Mouse (Mus musculus): Measurements from ENCODE around the gene Rras2. TPM values are rescaled to one million over a fixed set of nuclear protein-coding genes. Genes with fewer than 3 reads are reported as not detected.

Rras2 gene
- polyA plus RNA-seq, 1 experiment from 2014 or later = 57.5 TPM

DNA sequence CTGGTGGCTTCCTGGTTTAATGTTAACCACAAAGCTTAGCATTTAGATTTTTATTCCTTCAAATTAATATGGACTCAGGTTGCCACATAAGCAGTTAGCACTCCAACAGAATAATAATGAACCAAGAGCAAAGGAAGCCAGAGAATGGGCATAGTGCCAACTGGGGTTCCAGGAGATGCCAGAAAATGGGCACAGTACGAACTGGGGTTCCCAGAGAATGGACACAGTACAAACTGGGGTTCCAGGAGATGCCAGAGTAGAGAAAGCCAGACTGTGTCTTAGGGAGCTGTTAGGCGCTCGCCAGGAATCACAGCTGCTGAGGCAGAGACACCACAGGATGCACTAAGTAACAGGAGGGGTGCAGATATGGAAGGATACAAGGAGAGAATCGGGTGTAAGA, 80.3 kb downstream of the Rras2 start:
- 88% methylated on average over 4 of the region's 4 CpGs for WGBS
- no peaks in the 10 kb centered on the region for H3K9me3 ChIP-seq
- no peaks in the 10 kb centered on the region for H3K27me3 ChIP-seq (ENCODE audit: insufficient read depth, poor library complexity, severe bottlenecking)
- no peak overlapping the region for H3K27ac ChIP-seq
- peaks cover 10% of the 10 kb centered on the region for H3K4me1 ChIP-seq
- H3K4me3 ChIP-seq = no peak overlapping the region
- no peak for DNase-seq (ENCODE audit: low spot score)
- H3K36me3 ChIP-seq = peaks cover 66% of the 10 kb centered on the region

DNA sequence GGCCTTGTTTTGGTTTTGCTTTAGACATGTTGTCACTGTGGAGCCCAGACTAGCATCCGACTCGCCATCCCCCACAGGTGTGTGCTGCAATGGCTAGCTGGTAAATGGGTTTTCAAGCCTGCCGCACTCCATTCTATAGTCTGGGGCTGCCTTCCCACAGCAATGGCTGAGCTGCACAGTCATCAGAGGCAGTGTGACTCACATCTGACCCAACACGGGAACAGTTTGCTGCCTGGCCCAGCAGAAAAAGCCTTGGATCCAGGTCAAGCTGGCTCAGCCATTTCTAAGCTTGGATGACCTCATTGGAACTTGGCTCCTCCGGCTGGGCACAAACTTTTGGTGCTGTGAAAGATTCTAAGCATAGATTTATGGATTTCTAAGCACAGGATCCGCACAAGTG, 88.0 kb downstream of the Rras2 start:
- Histone ChIP-seq H3K9me3 (no peaks in the 10 kb centered on the region), H3K4me3 (no peak overlapping the region), H3K27ac (no peak overlapping the region), H3K27me3 (ENCODE audit: insufficient read depth, poor library complexity, severe bottlenecking) (no peaks in the 10 kb centered on the region), H3K36me3 (peaks cover 48% of the 10 kb centered on the region), H3K4me1 (no peaks in the 10 kb centered on the region)
- 83% methylated on average over 6 of the region's 6 CpGs for WGBS
- DNase-seq (ENCODE audit: low spot score) = no peak

DNA sequence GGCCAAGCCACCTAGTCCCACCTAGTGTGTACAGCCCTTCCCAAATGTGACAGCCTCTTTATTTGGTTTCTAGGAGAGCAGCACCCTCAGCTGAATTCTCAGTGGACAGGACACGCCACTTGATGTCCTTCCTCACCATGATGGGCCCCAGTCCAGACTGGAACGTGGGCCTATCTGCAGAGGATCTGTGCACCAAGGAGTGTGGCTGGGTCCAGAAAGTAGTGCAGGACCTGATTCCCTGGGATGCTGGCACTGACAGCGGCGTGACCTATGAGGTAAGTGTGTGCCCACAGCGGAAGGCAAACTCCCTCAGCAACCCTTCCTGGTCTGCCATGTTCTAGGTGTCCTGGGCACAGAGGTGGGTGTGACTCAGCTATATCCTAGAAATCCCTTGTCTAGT, 88.8 kb downstream of the Rras2 start:
- Histone ChIP-seq H3K4me1 (no peaks in the 10 kb centered on the region), H3K36me3 (peaks cover 44% of the 10 kb centered on the region), H3K27ac (no peak overlapping the region), H3K27me3 (ENCODE audit: insufficient read depth, poor library complexity, severe bottlenecking) (no peaks in the 10 kb centered on the region), H3K9me3 (no peaks in the 10 kb centered on the region), H3K4me3 (no peak overlapping the region)
- WGBS = 91% methylated on average over 5 of the region's 5 CpGs
- no peak for DNase-seq (ENCODE audit: low spot score)

DNA sequence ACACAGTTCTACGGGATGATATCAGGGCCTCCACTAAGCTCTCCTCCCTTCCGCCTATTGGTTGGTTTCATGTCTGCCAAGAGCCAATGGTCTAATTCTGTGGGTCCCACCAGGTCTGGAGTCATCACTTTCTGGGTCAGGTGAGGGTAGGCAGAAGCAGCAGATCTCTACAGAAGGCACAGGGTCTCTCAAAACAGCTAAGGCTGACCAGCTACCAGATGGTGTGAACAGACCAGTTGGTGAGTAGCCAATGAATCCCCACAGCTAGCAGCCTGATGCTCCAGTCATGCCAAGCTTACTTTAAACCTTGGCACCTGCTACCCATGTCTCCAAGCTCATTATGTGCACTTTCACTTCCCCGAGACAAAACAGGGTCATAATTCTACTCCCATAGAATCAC, 90.2 kb downstream of the Rras2 start:
- DNase-seq (ENCODE audit: low spot score) = no peak
- no peaks in the 10 kb centered on the region for H3K4me1 ChIP-seq
- peaks cover 31% of the 10 kb centered on the region for H3K36me3 ChIP-seq
- H3K27ac ChIP-seq = no peak overlapping the region
- H3K4me3 ChIP-seq = no peak overlapping the region
- H3K27me3 ChIP-seq (ENCODE audit: insufficient read depth, poor library complexity, severe bottlenecking) = no peaks in the 10 kb centered on the region
- WGBS = 89% methylated on average over 3 of the region's 3 CpGs
- no peaks in the 10 kb centered on the region for H3K9me3 ChIP-seq

GRCm38 (mm10) chr7:114026923-114027322, 90.7 kb downstream of the Rras2 start:
- Histone ChIP-seq H3K4me3 (no peak overlapping the region), H3K36me3 (peaks cover 26% of the 10 kb centered on the region; the same call in 1 of the 2 replicates), H3K27me3 (ENCODE audit: insufficient read depth, poor library complexity, severe bottlenecking) (no peaks in the 10 kb centered on the region), H3K4me1 (no peaks in the 10 kb centered on the region), H3K9me3 (no peaks in the 10 kb centered on the region), H3K27ac (no peak overlapping the region)
- WGBS = 82% methylated on average over 8 of the region's 8 CpGs
- DNase-seq (ENCODE audit: low spot score) = no peak

- Histone ChIP-seq H3K36me3 (peaks cover 8% of the 10 kb centered on the region; the same call in 1 of the 2 replicates), H3K9me3 (no peaks in the 10 kb centered on the region), H3K4me3 (peak overlapping the region; percentile 61), H3K27me3 (ENCODE audit: insufficient read depth, poor library complexity, severe bottlenecking) (no peaks in the 10 kb centered on the region), H3K27ac (peak overlapping the region; percentile 69; the same call in 1 of the 2 replicates), H3K4me1 (peaks cover 4% of the 10 kb centered on the region; the same call in 1 of the 2 replicates)
- peak; percentile 79 for DNase-seq (ENCODE audit: low spot score)
- WGBS = 2% methylated on average over 11 of the region's 11 CpGs
These were observed 96.9 kb downstream of the Rras2 start for GRCm38 (mm10) chr7:114020704-114021093.

- H3K36me3 ChIP-seq = peaks cover 5% of the 10 kb centered on the region; the same call in 1 of the 2 replicates
These were observed 97.4 kb downstream of the Rras2 start for GRCm38 (mm10) chr7:114020057-114020703.

GRCm38 (mm10) chr7:114018861-114019260, 98.7 kb downstream of the Rras2 start:
- H3K27ac ChIP-seq = no peak overlapping the region
- no peaks in the 10 kb centered on the region for H3K27me3 ChIP-seq (ENCODE audit: insufficient read depth, poor library complexity, severe bottlenecking)
- peaks cover under 1% of the 10 kb centered on the region; the same call in 1 of the 2 replicates for H3K36me3 ChIP-seq
- no peaks in the 10 kb centered on the region for H3K9me3 ChIP-seq
- H3K4me1 ChIP-seq = peaks cover 11% of the 10 kb centered on the region; the same call in 1 of the 2 replicates
- H3K4me3 ChIP-seq = no peak overlapping the region
- 82% methylated on average over 3 of the region's 3 CpGs for WGBS
- DNase-seq (ENCODE audit: low spot score) = no peak

More at GRCm38 (mm10) chr7:114020057-114020703, 97.4 kb downstream of the Rras2 start:
- Histone ChIP-seq H3K27me3 (ENCODE audit: insufficient read depth, poor library complexity, severe bottlenecking) (no peaks in the 10 kb centered on the region), H3K4me3 (peak overlapping the region; percentile 61), H3K9me3 (no peaks in the 10 kb centered on the region), H3K4me1 (peaks cover 10% of the 10 kb centered on the region; the same call in 1 of the 2 replicates), H3K27ac (peak overlapping the region; percentile 69; the same call in 1 of the 2 replicates)
- no peak for DNase-seq (ENCODE audit: low spot score)
- 9% methylated on average over 11 of the region's 11 CpGs for WGBS

DNA sequence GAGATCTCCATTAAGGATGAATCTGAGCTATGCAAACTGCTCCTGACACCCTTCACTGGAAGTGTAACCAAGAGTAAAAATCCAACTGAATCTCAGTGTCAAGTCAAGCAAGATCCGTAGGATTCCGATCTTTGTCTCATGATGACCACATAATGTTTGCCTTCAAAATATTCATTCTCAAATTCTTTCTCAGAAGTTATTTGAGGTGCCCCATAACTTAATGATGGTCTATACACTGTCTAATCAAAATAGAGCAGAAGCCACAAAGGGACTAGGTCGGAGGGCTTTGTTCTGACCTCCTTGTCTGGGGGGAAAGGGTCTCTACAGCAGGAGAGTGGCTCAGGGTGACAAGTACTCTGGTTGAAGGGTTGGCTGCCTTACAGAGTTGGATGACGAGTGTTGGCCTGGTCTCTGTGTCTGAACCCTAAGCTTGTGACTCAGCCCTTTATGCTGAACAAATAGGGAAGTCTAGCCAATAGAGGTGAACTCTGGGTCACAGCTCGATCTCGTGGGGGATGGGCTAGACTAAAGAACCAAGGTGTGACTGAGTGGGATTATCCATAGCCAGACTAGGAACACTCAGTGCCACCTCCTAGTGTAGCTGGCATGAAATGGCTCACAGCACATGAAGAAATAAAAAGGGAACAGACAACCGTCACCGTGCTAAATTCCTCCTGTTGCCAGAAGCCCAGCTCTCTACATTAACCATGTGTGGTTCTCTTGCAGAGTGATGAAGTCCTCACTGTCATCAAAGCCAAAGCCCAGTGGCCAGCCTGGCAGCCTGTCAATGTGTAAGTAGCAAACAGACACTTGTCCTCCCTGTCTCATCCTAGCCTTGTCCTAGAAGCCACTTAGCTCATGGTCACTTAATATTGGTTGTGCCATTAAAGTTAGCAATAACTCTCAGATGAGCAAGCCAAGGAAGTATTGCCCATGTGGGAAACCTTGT, 101.3 kb downstream of the Rras2 start:
- H3K36me3 ChIP-seq = no peaks in the 10 kb centered on the region
- DNase-seq (ENCODE audit: low spot score) = no peak
- WGBS = 73% methylated on average over 8 of the region's 8 CpGs
- no peaks in the 10 kb centered on the region for H3K9me3 ChIP-seq
- H3K4me1 ChIP-seq = peaks cover 11% of the 10 kb centered on the region; the same call in 1 of the 2 replicates
- no peak overlapping the region for H3K27ac ChIP-seq
- H3K4me3 ChIP-seq = no peak overlapping the region
- H3K27me3 ChIP-seq (ENCODE audit: insufficient read depth, poor library complexity, severe bottlenecking) = no peaks in the 10 kb centered on the region

DNA sequence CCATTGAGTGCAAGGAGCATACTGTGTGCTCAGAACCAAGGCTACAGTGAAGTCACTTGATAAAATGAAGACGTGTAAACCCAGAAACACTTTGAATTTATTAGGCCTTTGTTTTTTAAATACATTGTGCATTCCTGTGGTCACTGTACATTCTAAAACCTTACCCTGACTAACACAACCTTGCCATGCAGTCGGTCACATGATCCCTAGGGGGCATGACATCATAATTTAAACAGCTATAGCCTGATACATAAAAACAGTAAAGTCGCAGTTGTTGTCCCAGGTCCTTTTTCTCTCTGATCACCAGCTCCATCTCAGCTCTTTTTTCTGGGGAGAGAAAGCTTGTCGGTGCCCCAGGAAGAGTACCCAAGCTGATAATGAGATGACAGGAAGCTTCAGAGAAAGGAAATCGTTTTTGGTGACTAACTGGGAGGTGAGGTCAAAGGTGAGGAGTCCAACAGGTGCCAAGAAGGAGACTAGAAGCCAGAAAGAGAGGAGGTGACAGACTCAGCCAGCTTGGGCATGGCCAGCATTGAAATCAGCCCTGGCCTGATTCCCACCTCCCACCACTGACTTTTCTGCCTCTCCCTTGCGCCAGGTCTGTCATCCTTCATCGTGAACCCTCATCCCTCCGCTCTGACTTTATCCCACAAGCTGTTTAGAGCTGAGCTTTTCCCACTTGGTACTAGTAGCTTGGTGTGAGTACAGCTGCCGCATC, 105.7 kb downstream of the Rras2 start:
- Histone ChIP-seq H3K27ac (no peak overlapping the region), H3K4me3 (no peak overlapping the region), H3K4me1 (peaks cover 8% of the 10 kb centered on the region; the same call in 1 of the 2 replicates), H3K9me3 (no peaks in the 10 kb centered on the region), H3K27me3 (ENCODE audit: insufficient read depth, poor library complexity, severe bottlenecking) (no peaks in the 10 kb centered on the region), H3K36me3 (0 out of 2 replicates have a peak, but pooled peaks cover 3% of the 10 kb centered on the region)
- WGBS = 58% methylated on average over 9 of the region's 9 CpGs
- no peak for DNase-seq (ENCODE audit: low spot score)

DNA sequence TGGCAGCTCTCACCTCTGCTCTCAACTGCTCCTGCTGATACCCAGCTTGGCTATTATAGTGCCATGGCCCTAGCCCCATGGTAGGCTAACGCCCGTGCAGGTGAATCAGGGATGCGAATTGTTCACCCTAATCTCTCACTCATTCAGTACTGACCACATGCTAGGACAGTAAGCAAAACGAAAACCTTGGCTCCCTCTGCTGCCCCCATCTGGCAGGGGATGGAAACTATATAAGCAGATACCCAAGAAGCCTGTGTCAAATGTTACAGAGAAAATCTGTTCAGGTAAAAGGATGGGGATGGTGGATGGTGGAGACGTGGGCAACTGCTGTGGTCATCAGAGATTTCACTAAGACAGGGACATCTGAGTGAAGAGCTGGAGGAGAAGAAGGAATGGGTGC, 110.0 kb downstream of the Rras2 start:
- Histone ChIP-seq H3K4me3 (no peak overlapping the region), H3K27me3 (ENCODE audit: insufficient read depth, poor library complexity, severe bottlenecking) (no peaks in the 10 kb centered on the region), H3K9me3 (no peaks in the 10 kb centered on the region), H3K4me1 (peaks cover 20% of the 10 kb centered on the region), H3K36me3 (0 out of 2 replicates have a peak, but pooled peaks cover 3% of the 10 kb centered on the region), H3K27ac (no peak overlapping the region)
- WGBS = 64% methylated on average over 5 of the region's 5 CpGs
- no peak for DNase-seq (ENCODE audit: low spot score)

- H3K4me3 ChIP-seq = no peak overlapping the region
- no peaks in the 10 kb centered on the region for H3K9me3 ChIP-seq
- no peaks in the 10 kb centered on the region for H3K27me3 ChIP-seq (ENCODE audit: insufficient read depth, poor library complexity, severe bottlenecking)
- H3K36me3 ChIP-seq = 0 out of 2 replicates have a peak, but pooled peaks cover 3% of the 10 kb centered on the region
- H3K27ac ChIP-seq = no peak overlapping the region
- WGBS = 62% methylated on average over 8 of the region's 8 CpGs
- peaks cover 20% of the 10 kb centered on the region for H3K4me1 ChIP-seq
- DNase-seq (ENCODE audit: low spot score) = no peak
These were observed 111.1 kb downstream of the Rras2 start for GRCm38 (mm10) chr7:114006456-114006855.
